Mouse (Mus musculus): ENCODE data around the gene Islr. TPM values are rescaled to one million over a fixed set of nuclear protein-coding genes. Genes with fewer than 3 reads are reported as not detected.

The Islr gene
- polyA plus RNA-seq, 1 experiment from 2014 or later: 10.4 TPM

- H3K4me1 ChIP-seq: peaks cover 83% of the 10 kb centered on the region
- 2% methylated on average over 38 of the region's 38 CpGs for WGBS
- no peaks in the 10 kb centered on the region for H3K9me3 ChIP-seq
- H3K27ac ChIP-seq: no peak overlapping the region
- peaks cover 100% of the 10 kb centered on the region for H3K27me3 ChIP-seq (ENCODE audit: insufficient read depth, poor library complexity, severe bottlenecking)
- no peaks in the 10 kb centered on the region for H3K36me3 ChIP-seq
- no peak for DNase-seq (ENCODE audit: low spot score)
- H3K4me3 ChIP-seq: peak overlapping the region; percentile 51
Measured at GRCm38 (mm10) chr9:58198801-58199371, 5.2 kb downstream of the Islr start.

- H3K27me3 ChIP-seq (ENCODE audit: insufficient read depth, poor library complexity, severe bottlenecking): peaks cover 100% of the 10 kb centered on the region
- peak overlapping the region; percentile 51 for H3K4me3 ChIP-seq
- no peaks in the 10 kb centered on the region for H3K36me3 ChIP-seq
- peaks cover 78% of the 10 kb centered on the region for H3K4me1 ChIP-seq
- H3K9me3 ChIP-seq: no peaks in the 10 kb centered on the region
- no peak overlapping the region; the same call in 1 of the 2 replicates for H3K27ac ChIP-seq
- DNase-seq (ENCODE audit: low spot score): peak; percentile 75
- WGBS: 1% methylated on average over 58 of the region's 58 CpGs
Measured at GRCm38 (mm10) chr9:58197781-58198701, 6.1 kb downstream of the Islr start.

GRCm38 (mm10) chr9:58196610-58197567, 7.2 kb downstream of the Islr start:
- Histone ChIP-seq H3K36me3 (no peaks in the 10 kb centered on the region), H3K27ac (no peak overlapping the region), H3K4me1 (peaks cover 66% of the 10 kb centered on the region), H3K27me3 (ENCODE audit: insufficient read depth, poor library complexity, severe bottlenecking) (peaks cover 90% of the 10 kb centered on the region), H3K9me3 (no peaks in the 10 kb centered on the region), H3K4me3 (peak overlapping the region; percentile 51)
- 2% methylated on average over 46 of the region's 46 CpGs for WGBS
- DNase-seq (ENCODE audit: low spot score): no peak

- peak overlapping the region; percentile 51 for H3K4me3 ChIP-seq
- WGBS: 3% methylated on average over 13 of the region's 14 CpGs
- no peak for DNase-seq (ENCODE audit: low spot score)
- H3K36me3 ChIP-seq: no peaks in the 10 kb centered on the region
- H3K4me1 ChIP-seq: peaks cover 59% of the 10 kb centered on the region
- no peaks in the 10 kb centered on the region for H3K9me3 ChIP-seq
- H3K27me3 ChIP-seq (ENCODE audit: insufficient read depth, poor library complexity, severe bottlenecking): peaks cover 83% of the 10 kb centered on the region
- H3K27ac ChIP-seq: no peak overlapping the region
Measured at GRCm38 (mm10) chr9:58196141-58196540, 8.0 kb downstream of the Islr start.

GRCm38 (mm10) chr9:58195671-58196070, 8.4 kb downstream of the Islr start:
- no peaks in the 10 kb centered on the region for H3K36me3 ChIP-seq
- H3K4me1 ChIP-seq: peaks cover 56% of the 10 kb centered on the region
- WGBS: 4% methylated on average over 1 of the region's 1 CpGs
- peaks cover 79% of the 10 kb centered on the region for H3K27me3 ChIP-seq (ENCODE audit: insufficient read depth, poor library complexity, severe bottlenecking)
- peak overlapping the region; percentile 51; the same call in 1 of the 2 replicates for H3K4me3 ChIP-seq
- H3K9me3 ChIP-seq: no peaks in the 10 kb centered on the region
- DNase-seq (ENCODE audit: low spot score): no peak
- no peak overlapping the region for H3K27ac ChIP-seq

- DNase-seq (ENCODE audit: low spot score): no peak
- 60% methylated on average over 9 of the region's 9 CpGs for WGBS
- Histone ChIP-seq H3K9me3 (no peaks in the 10 kb centered on the region), H3K27ac (no peak overlapping the region), H3K36me3 (no peaks in the 10 kb centered on the region), H3K4me3 (no peak overlapping the region), H3K4me1 (peaks cover 48% of the 10 kb centered on the region), H3K27me3 (ENCODE audit: insufficient read depth, poor library complexity, severe bottlenecking) (peaks cover 77% of the 10 kb centered on the region)
Measured at GRCm38 (mm10) chr9:58194222-58194621, 9.9 kb downstream of the Islr start.

GRCm38 (mm10) chr9:58184456-58184855, 19.6 kb downstream of the Islr start:
- DNase-seq (ENCODE audit: low spot score): no peak
- H3K36me3 ChIP-seq: no peaks in the 10 kb centered on the region
- H3K4me1 ChIP-seq: no peaks in the 10 kb centered on the region
- no peak overlapping the region for H3K4me3 ChIP-seq
- peaks cover 7% of the 10 kb centered on the region; the same call in 1 of the 2 replicates for H3K27me3 ChIP-seq (ENCODE audit: insufficient read depth, poor library complexity, severe bottlenecking)
- H3K27ac ChIP-seq: no peak overlapping the region
- 82% methylated on average over 6 of the region's 6 CpGs for WGBS
- no peaks in the 10 kb centered on the region for H3K9me3 ChIP-seq

- 87% methylated on average over 2 of the region's 2 CpGs for WGBS
- Histone ChIP-seq H3K36me3 (no peaks in the 10 kb centered on the region), H3K4me3 (no peak overlapping the region), H3K27me3 (ENCODE audit: insufficient read depth, poor library complexity, severe bottlenecking) (no peaks in the 10 kb centered on the region), H3K4me1 (peaks cover 20% of the 10 kb centered on the region), H3K9me3 (no peaks in the 10 kb centered on the region), H3K27ac (no peak overlapping the region)
- peak; percentile 67 for DNase-seq (ENCODE audit: low spot score)
Measured at GRCm38 (mm10) chr9:58179390-58179789, 24.7 kb downstream of the Islr start.

- no peaks in the 10 kb centered on the region for H3K9me3 ChIP-seq
- no peaks in the 10 kb centered on the region for H3K27me3 ChIP-seq (ENCODE audit: insufficient read depth, poor library complexity, severe bottlenecking)
- H3K4me1 ChIP-seq: peaks cover 20% of the 10 kb centered on the region
- no peak for DNase-seq (ENCODE audit: low spot score)
- WGBS: 66% methylated on average over 4 of the region's 4 CpGs
- H3K4me3 ChIP-seq: no peak overlapping the region
- H3K36me3 ChIP-seq: no peaks in the 10 kb centered on the region
- no peak overlapping the region for H3K27ac ChIP-seq
Measured at GRCm38 (mm10) chr9:58177165-58177564, 26.9 kb downstream of the Islr start.

GRCm38 (mm10) chr9:58175745-58176487, 28.2 kb downstream of the Islr start:
- Histone ChIP-seq H3K4me1 (peaks cover 20% of the 10 kb centered on the region), H3K27ac (no peak overlapping the region), H3K9me3 (no peaks in the 10 kb centered on the region), H3K36me3 (no peaks in the 10 kb centered on the region), H3K27me3 (ENCODE audit: insufficient read depth, poor library complexity, severe bottlenecking) (no peaks in the 10 kb centered on the region), H3K4me3 (no peak overlapping the region)
- 31% methylated on average over 5 of the region's 5 CpGs for WGBS
- no peak for DNase-seq (ENCODE audit: low spot score)

- H3K4me3 ChIP-seq: no peak overlapping the region
- H3K9me3 ChIP-seq: no peaks in the 10 kb centered on the region
- H3K4me1 ChIP-seq: peaks cover 20% of the 10 kb centered on the region
- no peaks in the 10 kb centered on the region for H3K27me3 ChIP-seq (ENCODE audit: insufficient read depth, poor library complexity, severe bottlenecking)
- DNase-seq (ENCODE audit: low spot score): peak; percentile 70
- H3K36me3 ChIP-seq: no peaks in the 10 kb centered on the region
- no peak overlapping the region for H3K27ac ChIP-seq
- WGBS: 34% methylated on average over 5 of the region's 5 CpGs
Measured at GRCm38 (mm10) chr9:58174818-58175251, 29.3 kb downstream of the Islr start.

GRCm38 (mm10) chr9:58172863-58173262, 31.2 kb downstream of the Islr start:
- H3K36me3 ChIP-seq: no peaks in the 10 kb centered on the region
- H3K27ac ChIP-seq: no peak overlapping the region
- H3K4me3 ChIP-seq: no peak overlapping the region
- WGBS: 79% methylated on average over 2 of the region's 2 CpGs
- H3K27me3 ChIP-seq (ENCODE audit: insufficient read depth, poor library complexity, severe bottlenecking): no peaks in the 10 kb centered on the region
- H3K4me1 ChIP-seq: peaks cover 25% of the 10 kb centered on the region
- DNase-seq (ENCODE audit: low spot score): no peak
- H3K9me3 ChIP-seq: no peaks in the 10 kb centered on the region

All from heart, embryonic 10.5 days (tissue).